Mouse (Mus musculus) lung, postnatal 0 days (tissue): ENCODE measurements around the gene Best1. TPM values are rescaled to one million over a fixed set of nuclear protein-coding genes. Genes with fewer than 3 reads are reported as not detected.

ENCODE experiments used
- ATAC-seq: fragments of 200-750 bp; cut with Nextera tagmentation; 2 replicates; pipeline ENCODE4 v1.8.0; 2017; ENCODE audit warnings: moderate library complexity
- DNase-seq: peaks from one replicate; pipeline ENCODE4 v3.0.0-alpha.2; 2016; ENCODE audit warnings: low spot score
- H3K27ac ChIP-seq: fragments of 300-500 bp; sonication (generic); 2 replicates; pipeline ENCODE4 v1.5.1; 2014; ENCODE audit warnings: antibody characterized with exemption, mild to moderate bottlenecking, low read length, mixed read lengths
- H3K27me3 ChIP-seq: fragments of 300-500 bp; sonication (generic); replicated peaks from 2 replicates; pipeline ENCODE4 v1.6.1; 2014; ENCODE audit warnings: low read length, mixed read lengths; ENCODE audit not compliant: insufficient read depth
- H3K36me3 ChIP-seq: fragments of 300-500 bp; sonication (generic); 2 replicates; pipeline ENCODE4 v1.6.1; 2014; ENCODE audit warnings: low read length, mixed read lengths; ENCODE audit not compliant: insufficient read depth
- H3K4me1 ChIP-seq: fragments of 300-500 bp; sonication (generic); 2 replicates; pipeline ENCODE4 v1.6.1; 2014; ENCODE audit warnings: antibody characterized with exemption, low read depth, low read length, mixed read lengths; ENCODE audit not compliant: insufficient read depth
- H3K4me2 ChIP-seq: fragments of 300-500 bp; sonication (generic); replicated peaks from 2 replicates; pipeline ENCODE4 v1.6.1; 2014; ENCODE audit warnings: low read depth, mild to moderate bottlenecking, low read length, moderate library complexity, mixed read lengths
- H3K4me3 ChIP-seq: fragments of 300-500 bp; sonication (generic); 2 replicates; pipeline ENCODE4 v1.5.1; 2014; ENCODE audit warnings: low read depth, low read length
- H3K9ac ChIP-seq: fragments of 300-500 bp; sonication (generic); replicated peaks from 2 replicates; pipeline ENCODE4 v1.6.1; 2014; ENCODE audit warnings: low read depth, mild to moderate bottlenecking
- H3K9me3 ChIP-seq: fragments of 300-500 bp; sonication (generic); 2 replicates; pipeline ENCODE4 v1.6.1; 2016; ENCODE audit warnings: low read length, mixed read lengths
- CTCF ChIP-seq: IDR thresholded peaks from 2 replicates; pipeline ENCODE4 v1.5.1; 2016; ENCODE audit warnings: antibody characterized with exemption, mild to moderate bottlenecking
- EP300 ChIP-seq: IDR thresholded peaks from 2 replicates; pipeline ENCODE4 v1.6.1; 2016; ENCODE audit warnings: antibody characterized with exemption, mild to moderate bottlenecking, control low read depth
- WGBS: fragments of 180-500 bp; shearing (Covaris S2); extraction: QIAGEN DNeasy Blood & Tissue Kit; methylation state at CpG from one replicate; pipeline ENCODE4 v1.1.7; 2014; 5-methylcytosine and 5-hydroxymethylcytosine counted together
- polyA plus RNA-seq: library from polyadenylated mRNA; unstranded; fragments of >200 nt; fragmentation: Nextera tagmentation; extraction: Ambion mirVana; gene quantifications from 2 replicates; pipeline ENCODE4 v1.2.1, GENCODE M21; 2015

Gene Best1
- polyA plus RNA-seq, 1 experiment from 2014 or later = 2.3 TPM

DNA sequence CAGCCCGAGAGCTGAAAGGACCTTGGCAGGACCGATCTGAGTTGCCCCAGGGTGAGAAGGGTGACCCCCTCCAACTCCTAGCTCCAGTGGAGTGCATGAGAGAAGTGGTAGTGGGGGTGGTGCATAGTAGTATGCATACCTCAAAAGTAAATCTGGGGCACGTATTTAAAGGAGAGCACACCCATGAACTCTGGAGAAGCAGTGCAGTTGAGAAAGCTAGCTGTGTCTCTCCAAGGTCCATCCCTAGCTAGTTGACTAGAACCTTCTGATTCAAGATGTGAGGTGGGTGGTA is 17.0 kb upstream of the Best1 start:
- 3% methylated on average over 3 of the region's 3 CpGs for WGBS
- Histone ChIP-seq H3K9me3 (no peaks in the 10 kb centered on the region), H3K36me3 (no peaks in the 10 kb centered on the region), H3K27me3 (no peaks in the 10 kb centered on the region), H3K27ac (peak overlapping the region; percentile 63), H3K4me3 (peak overlapping the region; percentile 54), H3K4me2 (peak overlapping the region; percentile 90), H3K4me1 (peaks cover 30% of the 10 kb centered on the region), H3K9ac (peak overlapping the region; percentile 44)
- peak; percentile 52 for ATAC-seq
- DNase-seq = no peak
- TF ChIP-seq EP300 (no peak), CTCF (no peak)

GRCm38 (mm10) chr19:10017637-10018526 is 16.4 kb upstream of the Best1 start:
- Histone ChIP-seq H3K36me3 (no peaks in the 10 kb centered on the region), H3K4me2 (peak overlapping the region; percentile 90), H3K4me1 (peaks cover 29% of the 10 kb centered on the region), H3K27me3 (no peaks in the 10 kb centered on the region), H3K4me3 (peak overlapping the region; percentile 54), H3K9me3 (no peaks in the 10 kb centered on the region), H3K9ac (peak overlapping the region; percentile 44), H3K27ac (peak overlapping the region; percentile 63)
- TF ChIP-seq CTCF = peak; percentile 15; the same call in 1 of the 2 replicates
- TF ChIP-seq EP300 = no peak
- WGBS = 6% methylated on average over 44 of the region's 44 CpGs
- peak; percentile 98 for ATAC-seq
- peak; percentile 95 for DNase-seq

- no peak for TF ChIP-seq CTCF
- TF ChIP-seq EP300 = no peak
- ATAC-seq (no peak), DNase-seq (no peak)
- no peaks in the 10 kb centered on the region for H3K36me3 ChIP-seq
- no peak overlapping the region for H3K27ac ChIP-seq
- H3K4me2 ChIP-seq = no peak overlapping the region
- H3K4me1 ChIP-seq = peaks cover 23% of the 10 kb centered on the region
- H3K9me3 ChIP-seq = no peaks in the 10 kb centered on the region
- no peak overlapping the region for H3K9ac ChIP-seq
- H3K4me3 ChIP-seq = no peak overlapping the region
- 90% methylated on average over 4 of the region's 4 CpGs for WGBS
- no peaks in the 10 kb centered on the region for H3K27me3 ChIP-seq
Measured at GRCm38 (mm10) chr19:10016151-10016550, 14.7 kb upstream of the Best1 start.

DNA sequence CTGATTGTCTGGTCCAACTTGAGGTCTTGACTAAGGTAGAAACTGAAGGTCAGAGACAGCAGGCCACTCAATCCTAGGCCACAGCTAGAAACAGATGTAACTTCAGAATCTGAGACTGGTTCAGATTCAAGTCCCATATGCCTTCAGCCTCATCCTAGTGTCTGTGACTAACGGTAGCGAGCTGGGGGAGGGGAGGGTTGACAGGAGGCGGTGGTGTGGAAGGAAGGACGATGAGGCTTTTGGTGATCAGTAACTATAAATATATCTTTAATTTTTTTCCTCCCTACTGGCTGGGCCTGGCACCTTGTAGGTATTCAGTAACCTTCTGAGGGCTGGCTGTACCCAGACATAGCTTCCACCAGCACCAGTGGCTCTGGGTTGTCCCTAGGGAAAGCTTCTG is 14.0 kb upstream of the Best1 start:
- TF ChIP-seq CTCF (no peak), EP300 (no peak)
- no peak for DNase-seq
- no peaks in the 10 kb centered on the region for H3K9me3 ChIP-seq
- no peak overlapping the region for H3K4me2 ChIP-seq
- no peak overlapping the region for H3K4me3 ChIP-seq
- H3K27me3 ChIP-seq = no peaks in the 10 kb centered on the region
- peaks cover 23% of the 10 kb centered on the region for H3K4me1 ChIP-seq
- H3K36me3 ChIP-seq = no peaks in the 10 kb centered on the region
- H3K9ac ChIP-seq = no peak overlapping the region
- no peak for ATAC-seq
- 78% methylated on average over 4 of the region's 4 CpGs for WGBS
- H3K27ac ChIP-seq = no peak overlapping the region

- Histone ChIP-seq H3K4me2 (no peak overlapping the region), H3K9ac (no peak overlapping the region), H3K27ac (no peak overlapping the region), H3K4me3 (no peak overlapping the region), H3K36me3 (no peaks in the 10 kb centered on the region), H3K9me3 (no peaks in the 10 kb centered on the region), H3K4me1 (peaks cover 23% of the 10 kb centered on the region), H3K27me3 (no peaks in the 10 kb centered on the region)
- 68% methylated on average over 13 of the region's 13 CpGs for WGBS
- ATAC-seq = no peak
- TF ChIP-seq CTCF (no peak), EP300 (no peak)
- DNase-seq = no peak
Measured at GRCm38 (mm10) chr19:10014824-10015223, 13.4 kb upstream of the Best1 start.

DNA sequence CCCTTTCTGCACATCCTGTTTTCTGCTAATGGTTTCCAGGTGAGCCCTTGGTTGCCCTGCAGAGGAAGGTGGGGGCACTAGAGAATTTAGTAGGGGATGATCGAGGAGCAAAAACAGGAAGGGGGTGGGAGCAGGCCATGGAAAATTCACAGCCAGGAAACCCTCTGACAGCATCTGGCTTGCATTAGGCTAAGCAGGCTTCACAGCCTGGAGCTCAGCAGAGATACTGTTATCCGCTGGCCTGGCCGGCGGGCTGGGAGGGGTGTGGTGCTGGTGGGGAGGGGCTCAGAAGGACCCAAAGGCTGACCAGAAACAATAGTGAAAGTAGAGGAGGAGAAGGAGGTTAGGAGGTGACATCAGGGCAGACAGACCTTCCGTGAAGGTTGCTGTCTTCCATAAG is 12.5 kb upstream of the Best1 start:
- Histone ChIP-seq H3K9me3 (no peaks in the 10 kb centered on the region), H3K36me3 (no peaks in the 10 kb centered on the region), H3K4me1 (peaks cover 18% of the 10 kb centered on the region), H3K4me2 (no peak overlapping the region), H3K9ac (no peak overlapping the region), H3K4me3 (no peak overlapping the region), H3K27me3 (no peaks in the 10 kb centered on the region), H3K27ac (0 out of 2 replicates have a peak overlapping the region, but pooled peaks have one; percentile 9)
- WGBS = 38% methylated on average over 5 of the region's 5 CpGs
- DNase-seq (no peak), ATAC-seq (no peak)
- no peak for TF ChIP-seq CTCF
- TF ChIP-seq EP300 = no peak
